Mouse (Mus musculus) right cerebral cortex, postnatal 25 days (tissue): Measurements from ENCODE around the gene Iqcf3.
"Not testable (repeated sequence)": the region's sequence is repeated elsewhere in the genome, so short reads cannot be mapped to it uniquely, and the experiment has no call there.

ENCODE experiments used
- DNase-seq: peaks from one replicate; pipeline ENCODE4 v3.0.0; 2022

The Iqcf3 gene

GRCm38 (mm10) chr9:106504246-106504645 lies 57.2 kb downstream of the Iqcf3 start:
- DNase-seq, result no peak

- no peak for DNase-seq
These were observed 59.6 kb downstream of the Iqcf3 start for GRCm38 (mm10) chr9:106501846-106502245.

GRCm38 (mm10) chr9:106499667-106500066 lies 61.8 kb downstream of the Iqcf3 start, which contains the start of gene Iqcf1:
TSS of gene Iqcf1 (plus strand) at chr9:106499967.
- no peak for DNase-seq

GRCm38 (mm10) chr9:106487602-106488001 lies 73.8 kb downstream of the Iqcf3 start:
- not testable (repeated sequence) for DNase-seq

GRCm38 (mm10) chr9:106485076-106485475 lies 76.4 kb downstream of the Iqcf3 start:
- no peak for DNase-seq

- DNase-seq, result peak; percentile 0
These were observed 77.8 kb downstream of the Iqcf3 start for GRCm38 (mm10) chr9:106483606-106484005.

GRCm38 (mm10) chr9:106483136-106483535 lies 78.3 kb downstream of the Iqcf3 start:
- DNase-seq, result no peak

- DNase-seq, result peak; percentile 3
These were observed 78.8 kb downstream of the Iqcf3 start for GRCm38 (mm10) chr9:106482578-106483115.

- peak; percentile 1 for DNase-seq
These were observed 79.8 kb downstream of the Iqcf3 start for GRCm38 (mm10) chr9:106481676-106482075.

- no peak for DNase-seq
These were observed 80.4 kb downstream of the Iqcf3 start for GRCm38 (mm10) chr9:106481075-106481474.

GRCm38 (mm10) chr9:106480541-106480940 lies 80.9 kb downstream of the Iqcf3 start:
- peak; percentile 0 for DNase-seq

GRCm38 (mm10) chr9:106478101-106478500 lies 83.3 kb downstream of the Iqcf3 start:
- no peak for DNase-seq

- DNase-seq, result no peak
These were observed 83.8 kb downstream of the Iqcf3 start for GRCm38 (mm10) chr9:106477649-106478048.

GRCm38 (mm10) chr9:106476924-106477484 lies 84.4 kb downstream of the Iqcf3 start, which contains the start of gene Parp3:
TSS of gene Parp3 (minus strand) at chr9:106476949.
- DNase-seq, result peak; percentile 99

- peak; percentile 11 for DNase-seq
These were observed 85.2 kb downstream of the Iqcf3 start for GRCm38 (mm10) chr9:106476002-106476923.

GRCm38 (mm10) chr9:106475663-106476001 lies 85.8 kb downstream of the Iqcf3 start, which contains the start of gene Rrp9:
TSS of gene Rrp9 (plus strand) at chr9:106475963.
- DNase-seq, result no peak

GRCm38 (mm10) chr9:106475046-106475445 lies 86.4 kb downstream of the Iqcf3 start:
- peak; percentile 2 for DNase-seq

GRCm38 (mm10) chr9:106474456-106474855 lies 87.0 kb downstream of the Iqcf3 start:
- DNase-seq, result peak; percentile 24

- DNase-seq, result no peak
These were observed 87.7 kb downstream of the Iqcf3 start for GRCm38 (mm10) chr9:106473753-106474105.

- peak; percentile 2 for DNase-seq
These were observed 88.2 kb downstream of the Iqcf3 start for GRCm38 (mm10) chr9:106473081-106473752.

GRCm38 (mm10) chr9:106472321-106472720 lies 89.1 kb downstream of the Iqcf3 start:
- DNase-seq, result peak; percentile 3

GRCm38 (mm10) chr9:106471892-106472291 lies 89.5 kb downstream of the Iqcf3 start:
- peak; percentile 19 for DNase-seq
